Mouse (Mus musculus) liver, postnatal 0 days (tissue): ENCODE measurements around the gene Arhgap6. TPM values are rescaled to one million over a fixed set of nuclear protein-coding genes. Genes with fewer than 3 reads are reported as not detected.

ENCODE experiments used
- ATAC-seq: fragments of 200-750 bp; cut with Nextera tagmentation; 2 replicates; pipeline ENCODE4 v1.8.0; 2017; ENCODE audit warnings: mild to moderate bottlenecking, moderate library complexity
- DNase-seq: peaks from one replicate; pipeline ENCODE4 v3.0.0-alpha.2; 2016
- H3K27ac ChIP-seq: fragments of 300-500 bp; sonication (generic); 2 replicates; pipeline ENCODE4 v1.5.1; 2014; ENCODE audit warnings: antibody characterized with exemption, moderate library complexity, mild to moderate bottlenecking, low read depth
- H3K27me3 ChIP-seq: fragments of 300-500 bp; sonication (generic); 2 replicates; pipeline ENCODE4 v1.6.1; 2014; ENCODE audit warnings: low read length, control low read depth, mixed read lengths; ENCODE audit not compliant: insufficient read depth
- H3K36me3 ChIP-seq: fragments of 300-500 bp; sonication (generic); replicated peaks from 2 replicates; pipeline ENCODE4 v1.6.1; 2014; ENCODE audit warnings: mild to moderate bottlenecking, control low read depth, low read length, moderate library complexity, mixed read lengths; ENCODE audit not compliant: insufficient read depth
- H3K4me1 ChIP-seq: fragments of 300-500 bp; sonication (generic); 2 replicates; pipeline ENCODE4 v1.6.1; 2014; ENCODE audit warnings: antibody characterized with exemption, mild to moderate bottlenecking, control low read depth; ENCODE audit not compliant: insufficient read depth
- H3K4me2 ChIP-seq: fragments of 300-500 bp; sonication (generic); 2 replicates; pipeline ENCODE4 v1.6.1; 2014; ENCODE audit warnings: low read depth, mild to moderate bottlenecking, low read length, moderate library complexity, mixed read lengths
- H3K4me3 ChIP-seq: fragments of 300-500 bp; sonication (generic); 2 replicates; pipeline ENCODE4 v1.5.1; 2014; ENCODE audit warnings: low read depth, low read length
- H3K9ac ChIP-seq: fragments of 300-500 bp; sonication (generic); replicated peaks from 2 replicates; pipeline ENCODE4 v1.6.1; 2014; ENCODE audit warnings: mild to moderate bottlenecking, moderate library complexity
- H3K9me3 ChIP-seq: fragments of 300-500 bp; sonication (generic); 2 replicates; pipeline ENCODE4 v1.6.1; 2016; ENCODE audit warnings: mild to moderate bottlenecking, control low read depth, low read length, mixed read lengths
- CTCF ChIP-seq: sonication (generic); IDR thresholded peaks from 2 replicates; pipeline ENCODE4 v1.5.1; 2016; ENCODE audit warnings: antibody characterized with exemption, low read depth
- EP300 ChIP-seq: IDR thresholded peaks from 2 replicates; pipeline ENCODE4 v1.6.1; 2016; ENCODE audit warnings: antibody characterized with exemption, low read depth, mild to moderate bottlenecking
- WGBS: fragments of 180-500 bp; shearing (Covaris S2); extraction: QIAGEN DNeasy Blood & Tissue Kit; methylation state at CpG from one replicate; pipeline ENCODE4 v1.1.7; 2014; ENCODE audit not compliant: insufficient replicate concordance; 5-methylcytosine and 5-hydroxymethylcytosine counted together
- polyA plus RNA-seq: library from polyadenylated mRNA; unstranded; fragments of >200 nt; fragmentation: Nextera tagmentation; extraction: Ambion mirVana; gene quantifications from 2 replicates; pipeline ENCODE4 v1.2.1, GENCODE M21; 2015

The Arhgap6 gene
- polyA plus RNA-seq, 1 experiment from 2014 or later, result 2.9 TPM

GRCm38 (mm10) chrX:169094601-169095000, 299.7 kb downstream of the Arhgap6 start:
- no peak overlapping the region for H3K4me2 ChIP-seq
- DNase-seq (no peak), ATAC-seq (no peak)
- H3K27ac ChIP-seq, result no peak overlapping the region
- H3K27me3 ChIP-seq, result no peaks in the 10 kb centered on the region; the same call in 1 of the 2 replicates
- no peak for TF ChIP-seq CTCF
- peak; percentile 66 for TF ChIP-seq EP300
- 30% methylated on average over 2 of the region's 2 CpGs for WGBS
- H3K36me3 ChIP-seq, result no peaks in the 10 kb centered on the region
- H3K4me3 ChIP-seq, result no peak overlapping the region
- H3K9ac ChIP-seq, result no peak overlapping the region
- no peaks in the 10 kb centered on the region for H3K4me1 ChIP-seq
- no peaks in the 10 kb centered on the region for H3K9me3 ChIP-seq

GRCm38 (mm10) chrX:169095584-169095983, 300.7 kb downstream of the Arhgap6 start:
- Histone ChIP-seq H3K27ac (no peak overlapping the region), H3K36me3 (no peaks in the 10 kb centered on the region), H3K27me3 (no peaks in the 10 kb centered on the region; the same call in 1 of the 2 replicates), H3K4me3 (no peak overlapping the region), H3K4me1 (no peaks in the 10 kb centered on the region), H3K4me2 (no peak overlapping the region), H3K9ac (no peak overlapping the region), H3K9me3 (no peaks in the 10 kb centered on the region)
- DNase-seq, result no peak
- ATAC-seq, result no peak
- TF ChIP-seq CTCF, result no peak
- peak; percentile 70 for TF ChIP-seq EP300

GRCm38 (mm10) chrX:169102665-169103064, 307.8 kb downstream of the Arhgap6 start:
- ATAC-seq (no peak), DNase-seq (no peak)
- Histone ChIP-seq H3K4me2 (no peak overlapping the region), H3K4me3 (no peak overlapping the region), H3K4me1 (peaks cover 3% of the 10 kb centered on the region), H3K27ac (no peak overlapping the region), H3K27me3 (0 out of 2 replicates have a peak, but pooled peaks cover 2% of the 10 kb centered on the region), H3K9me3 (no peaks in the 10 kb centered on the region), H3K9ac (no peak overlapping the region), H3K36me3 (no peaks in the 10 kb centered on the region)
- no peak for TF ChIP-seq EP300
- no peak for TF ChIP-seq CTCF
- 50% methylated on average over 1 of the region's 1 CpGs for WGBS

- peak; percentile 84 for ATAC-seq
These were observed 311.2 kb downstream of the Arhgap6 start for GRCm38 (mm10) chrX:169106048-169106622.

GRCm38 (mm10) chrX:169107372-169107771, 312.5 kb downstream of the Arhgap6 start:
- Histone ChIP-seq H3K4me2 (no peak overlapping the region), H3K36me3 (no peaks in the 10 kb centered on the region), H3K9ac (no peak overlapping the region), H3K4me1 (peaks cover 3% of the 10 kb centered on the region), H3K27ac (no peak overlapping the region), H3K27me3 (0 out of 2 replicates have a peak, but pooled peaks cover 2% of the 10 kb centered on the region), H3K4me3 (no peak overlapping the region), H3K9me3 (no peaks in the 10 kb centered on the region)
- ATAC-seq (peak; percentile 47), DNase-seq (no peak)
- 51% methylated on average over 2 of the region's 2 CpGs for WGBS
- TF ChIP-seq EP300 (peak; percentile 81), CTCF (no peak)

More at GRCm38 (mm10) chrX:169106048-169106622, 311.2 kb downstream of the Arhgap6 start:
- Histone ChIP-seq H3K4me3 (no peak overlapping the region), H3K9me3 (no peaks in the 10 kb centered on the region), H3K36me3 (no peaks in the 10 kb centered on the region), H3K4me2 (peak overlapping the region; percentile 51), H3K27me3 (0 out of 2 replicates have a peak, but pooled peaks cover 2% of the 10 kb centered on the region), H3K9ac (no peak overlapping the region), H3K4me1 (peaks cover 3% of the 10 kb centered on the region), H3K27ac (peak overlapping the region; percentile 66)
- 31% methylated on average over 4 of the region's 4 CpGs for WGBS
- TF ChIP-seq EP300 (no peak), CTCF (no peak)
- peak; percentile 29 for DNase-seq

- Histone ChIP-seq H3K9me3 (no peaks in the 10 kb centered on the region), H3K4me3 (no peak overlapping the region), H3K4me2 (no peak overlapping the region), H3K36me3 (no peaks in the 10 kb centered on the region), H3K4me1 (no peaks in the 10 kb centered on the region; the same call in 1 of the 2 replicates), H3K27ac (no peak overlapping the region), H3K9ac (no peak overlapping the region), H3K27me3 (0 out of 2 replicates have a peak, but pooled peaks cover 2% of the 10 kb centered on the region)
- no peak for ATAC-seq
- TF ChIP-seq EP300 (no peak), CTCF (no peak)
- WGBS, result 78% methylated on average over 3 of the region's 3 CpGs
- DNase-seq, result no peak
These were observed 315.1 kb downstream of the Arhgap6 start for GRCm38 (mm10) chrX:169110031-169110430.
